Mouse (Mus musculus): ENCODE data around the gene 0610010F05Rik. TPM values are rescaled to one million over a fixed set of nuclear protein-coding genes. Genes with fewer than 3 reads are reported as not detected.

0610010F05Rik gene
- total and polyA plus RNA-seq, 3 experiments: 5.5 to 43.9 (median 42.1) TPM

- DNase-seq (ENCODE audit: low spot score) (no peak), ATAC-seq (ENCODE audit: extremely low read depth, insufficient number of reproducible peaks, low FRiP score, poor library complexity, severe bottlenecking) (no peak)
- no peaks in the 10 kb centered on the region for H3K27me3 ChIP-seq (ENCODE audit: insufficient read depth, low read length)
- no peak overlapping the region for H3K4me3 ChIP-seq (ENCODE audit: low read depth, low read length)
- no peaks in the 10 kb centered on the region; the same call in 1 of the 2 replicates for H3K4me1 ChIP-seq (ENCODE audit: insufficient read depth, low read depth, low read length)
- TF ChIP-seq GATA2 (IDR thresholded peaks at IDR 0.05; ENCODE audit: borderline replicate concordance, low read depth, low read length): no peak
- no peak for TF ChIP-seq TAL1 (conservative IDR thresholded peaks at IDR 0.05; ENCODE audit: low read depth, low read length)
- no peak for TF ChIP-seq CTCF (IDR thresholded peaks at IDR 0.05; ENCODE audit: low read depth, low read length)
- no peak for TF ChIP-seq GATA1 (IDR thresholded peaks at IDR 0.05; ENCODE audit: borderline replicate concordance, low read length)
- no peak for TF ChIP-seq POLR2AphosphoS5 (IDR thresholded peaks at IDR 0.05; ENCODE audit: insufficient replicate concordance, low read depth, low read length)
- no peaks in the 10 kb centered on the region for H3K9me3 ChIP-seq (replicated peaks)
- H3K36me3 ChIP-seq (replicated peaks): peaks cover 53% of the 10 kb centered on the region
Observed at GRCm38 (mm10) chr11:23653666-23654065, 20.2 kb upstream of the 0610010F05Rik start.

GRCm38 (mm10) chr11:23647835-23648234, 14.4 kb upstream of the 0610010F05Rik start:
- Histone ChIP-seq H3K4me1 (ENCODE audit: insufficient read depth, low read depth, low read length) (no peaks in the 10 kb centered on the region), H3K9me3 (replicated peaks) (no peaks in the 10 kb centered on the region), H3K36me3 (replicated peaks) (peaks cover 45% of the 10 kb centered on the region), H3K27me3 (ENCODE audit: insufficient read depth, low read length) (no peaks in the 10 kb centered on the region), H3K4me3 (ENCODE audit: low read depth, low read length) (no peak overlapping the region)
- DNase-seq (ENCODE audit: low spot score) (no peak), ATAC-seq (ENCODE audit: extremely low read depth, insufficient number of reproducible peaks, low FRiP score, poor library complexity, severe bottlenecking) (no peak)
- TF ChIP-seq POLR2AphosphoS5 (IDR thresholded peaks at IDR 0.05; ENCODE audit: insufficient replicate concordance, low read depth, low read length) (no peak), TAL1 (conservative IDR thresholded peaks at IDR 0.05; ENCODE audit: low read depth, low read length) (no peak)

- TF ChIP-seq GATA2 (IDR thresholded peaks at IDR 0.05; ENCODE audit: borderline replicate concordance, low read depth, low read length) (no peak), GATA1 (IDR thresholded peaks at IDR 0.05; ENCODE audit: borderline replicate concordance, low read length) (no peak), POLR2AphosphoS5 (IDR thresholded peaks at IDR 0.05; ENCODE audit: insufficient replicate concordance, low read depth, low read length) (no peak), TAL1 (conservative IDR thresholded peaks at IDR 0.05; ENCODE audit: low read depth, low read length) (no peak), CTCF (IDR thresholded peaks at IDR 0.05; ENCODE audit: low read depth, low read length) (no peak)
- no peak for DNase-seq (ENCODE audit: low spot score)
- Histone ChIP-seq H3K9me3 (replicated peaks) (no peaks in the 10 kb centered on the region), H3K27me3 (ENCODE audit: insufficient read depth, low read length) (no peaks in the 10 kb centered on the region), H3K36me3 (replicated peaks) (peaks cover 41% of the 10 kb centered on the region), H3K4me3 (ENCODE audit: low read depth, low read length) (no peak overlapping the region), H3K4me1 (ENCODE audit: insufficient read depth, low read depth, low read length) (no peaks in the 10 kb centered on the region)
- no peak for ATAC-seq (ENCODE audit: extremely low read depth, insufficient number of reproducible peaks, low FRiP score, poor library complexity, severe bottlenecking)
Observed at GRCm38 (mm10) chr11:23647431-23647830, 14.0 kb upstream of the 0610010F05Rik start.

GRCm38 (mm10) chr11:23634573-23634972, 1.1 kb upstream of the 0610010F05Rik start:
- Histone ChIP-seq H3K9me3 (replicated peaks) (no peaks in the 10 kb centered on the region), H3K4me3 (ENCODE audit: low read depth, low read length) (no peak overlapping the region), H3K4me1 (ENCODE audit: insufficient read depth, low read depth, low read length) (peaks cover 14% of the 10 kb centered on the region), H3K27me3 (ENCODE audit: insufficient read depth, low read length) (no peaks in the 10 kb centered on the region), H3K36me3 (replicated peaks) (peaks cover 23% of the 10 kb centered on the region)
- TF ChIP-seq GATA2 (IDR thresholded peaks at IDR 0.05; ENCODE audit: borderline replicate concordance, low read depth, low read length) (no peak), TAL1 (conservative IDR thresholded peaks at IDR 0.05; ENCODE audit: low read depth, low read length) (no peak), CTCF (IDR thresholded peaks at IDR 0.05; ENCODE audit: low read depth, low read length) (no peak), POLR2AphosphoS5 (IDR thresholded peaks at IDR 0.05; ENCODE audit: insufficient replicate concordance, low read depth, low read length) (no peak), GATA1 (IDR thresholded peaks at IDR 0.05; ENCODE audit: borderline replicate concordance, low read length) (no peak)
- DNase-seq (ENCODE audit: low spot score): no peak
- ATAC-seq (ENCODE audit: extremely low read depth, insufficient number of reproducible peaks, low FRiP score, poor library complexity, severe bottlenecking): no peak

GRCm38 (mm10) chr11:23633879-23634215, 408 bp upstream of the 0610010F05Rik start:
- no peaks in the 10 kb centered on the region for H3K9me3 ChIP-seq (replicated peaks)
- H3K4me3 ChIP-seq (ENCODE audit: low read depth, low read length): peak overlapping the region; percentile 78; the same call in 1 of the 2 replicates
- ATAC-seq (ENCODE audit: extremely low read depth, insufficient number of reproducible peaks, low FRiP score, poor library complexity, severe bottlenecking) (no peak), DNase-seq (ENCODE audit: low spot score) (no peak)
- TF ChIP-seq CTCF (IDR thresholded peaks at IDR 0.05; ENCODE audit: low read depth, low read length): no peak
- no peak for TF ChIP-seq GATA1 (IDR thresholded peaks at IDR 0.05; ENCODE audit: borderline replicate concordance, low read length)
- no peak for TF ChIP-seq TAL1 (conservative IDR thresholded peaks at IDR 0.05; ENCODE audit: low read depth, low read length)
- TF ChIP-seq POLR2AphosphoS5 (IDR thresholded peaks at IDR 0.05; ENCODE audit: insufficient replicate concordance, low read depth, low read length): no peak
- no peak for TF ChIP-seq GATA2 (IDR thresholded peaks at IDR 0.05; ENCODE audit: borderline replicate concordance, low read depth, low read length)
- H3K36me3 ChIP-seq (replicated peaks): peaks cover 17% of the 10 kb centered on the region
- peaks cover 14% of the 10 kb centered on the region for H3K4me1 ChIP-seq (ENCODE audit: insufficient read depth, low read depth, low read length)
- H3K27me3 ChIP-seq (ENCODE audit: insufficient read depth, low read length): no peaks in the 10 kb centered on the region

- Histone ChIP-seq H3K9me3 (replicated peaks) (no peaks in the 10 kb centered on the region), H3K27me3 (ENCODE audit: insufficient read depth, low read length) (no peaks in the 10 kb centered on the region), H3K4me3 (ENCODE audit: low read depth, low read length) (no peak overlapping the region), H3K36me3 (replicated peaks) (peaks cover 25% of the 10 kb centered on the region), H3K4me1 (ENCODE audit: insufficient read depth, low read depth, low read length) (peaks cover 14% of the 10 kb centered on the region)
- DNase-seq (ENCODE audit: low spot score): no peak
- TF ChIP-seq TAL1 (conservative IDR thresholded peaks at IDR 0.05; ENCODE audit: low read depth, low read length) (no peak), CTCF (IDR thresholded peaks at IDR 0.05; ENCODE audit: low read depth, low read length) (no peak), GATA1 (IDR thresholded peaks at IDR 0.05; ENCODE audit: borderline replicate concordance, low read length) (no peak), POLR2AphosphoS5 (IDR thresholded peaks at IDR 0.05; ENCODE audit: insufficient replicate concordance, low read depth, low read length) (no peak), GATA2 (IDR thresholded peaks at IDR 0.05; ENCODE audit: borderline replicate concordance, low read depth, low read length) (no peak)
- no peak for ATAC-seq (ENCODE audit: extremely low read depth, insufficient number of reproducible peaks, low FRiP score, poor library complexity, severe bottlenecking)
Observed at GRCm38 (mm10) chr11:23630664-23631063, 2.8 kb downstream of the 0610010F05Rik start.
